Mouse (Mus musculus) cerebellum, postnatal 10 days (tissue): ENCODE results near the gene Gm6993.

Experiments
- DNase-seq, 2 experiments: peaks; one replicate each; pipeline ENCODE4 v3.0.0; 2021; ENCODE audit warnings: mixed read lengths in 2 of 2

The Gm6993 gene

DNA sequence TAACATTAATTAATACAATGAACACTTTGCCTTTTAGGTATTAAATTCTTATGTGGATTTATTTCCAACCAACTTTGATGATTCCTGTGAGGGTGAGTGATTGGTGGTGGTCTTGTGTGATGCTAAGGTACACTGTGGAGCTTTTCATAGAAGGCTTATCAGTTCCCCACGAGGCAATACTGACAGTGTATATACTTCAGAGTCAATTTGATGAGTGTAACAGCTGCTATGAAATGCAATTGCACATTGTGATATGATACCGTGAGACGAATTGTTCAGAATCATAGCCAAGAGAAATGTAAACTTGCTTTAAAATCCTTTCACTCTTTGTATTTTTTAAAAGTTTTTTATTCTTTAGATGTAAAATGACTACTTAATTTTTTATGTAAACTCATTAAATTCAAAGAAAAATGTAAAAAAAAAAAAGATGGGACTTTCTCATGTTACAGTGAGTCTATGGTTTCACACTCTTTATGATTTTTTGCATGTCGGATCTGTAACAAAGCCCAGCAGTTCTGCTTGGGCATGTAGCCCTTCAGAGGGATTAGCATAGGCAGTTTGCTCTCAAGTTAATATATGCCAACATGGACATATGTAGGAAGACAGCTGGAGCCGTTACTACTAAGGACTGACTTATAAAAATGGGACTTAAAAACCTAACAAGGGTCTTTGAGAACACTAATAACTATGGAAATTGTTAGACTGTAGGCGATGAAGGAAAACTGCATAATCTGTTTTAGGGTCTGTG lies 1.2 kb downstream of the Gm6993 start:
- DNase-seq = no peak

DNA sequence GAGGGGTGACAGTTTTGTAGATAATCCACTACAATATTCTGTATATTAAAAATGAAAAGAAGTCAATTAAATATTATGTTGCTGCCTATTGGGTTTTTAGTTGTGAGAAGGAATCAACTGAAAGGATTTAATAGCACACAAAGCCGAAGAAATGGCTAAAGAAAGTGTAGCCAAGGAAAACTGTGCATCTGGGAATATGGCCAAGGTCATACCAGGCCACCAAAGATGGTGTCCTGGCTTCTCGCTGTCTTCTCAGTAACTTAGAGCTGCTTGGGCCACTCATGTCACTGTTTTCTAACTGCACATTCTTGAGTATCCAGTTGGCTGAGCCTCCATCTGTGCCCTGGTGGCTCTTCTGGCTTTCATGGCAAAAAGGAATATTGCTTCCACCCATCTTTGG lies 3.4 kb downstream of the Gm6993 start:
- DNase-seq = peak; percentile 14 to 24

DNA sequence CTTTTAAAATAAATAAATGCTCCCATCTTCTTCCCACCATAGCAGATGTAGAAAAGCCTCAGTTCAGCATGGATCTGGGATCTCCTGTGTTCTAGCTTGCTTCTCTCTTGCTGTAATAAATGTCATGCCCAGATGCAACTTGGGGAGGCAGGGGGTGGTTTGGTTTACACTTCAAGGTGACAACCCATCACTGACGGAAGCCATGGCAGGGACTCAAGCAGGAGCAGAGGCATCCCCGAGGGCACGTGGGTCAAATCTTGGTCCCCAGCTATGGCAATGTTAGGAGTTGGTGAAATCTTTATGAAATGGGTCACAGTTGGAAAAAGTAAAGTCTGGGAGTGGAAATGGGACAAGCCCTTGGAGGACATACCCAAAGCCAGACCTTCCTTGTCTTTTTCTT lies 4.1 kb downstream of the Gm6993 start:
- no peak for DNase-seq

DNA sequence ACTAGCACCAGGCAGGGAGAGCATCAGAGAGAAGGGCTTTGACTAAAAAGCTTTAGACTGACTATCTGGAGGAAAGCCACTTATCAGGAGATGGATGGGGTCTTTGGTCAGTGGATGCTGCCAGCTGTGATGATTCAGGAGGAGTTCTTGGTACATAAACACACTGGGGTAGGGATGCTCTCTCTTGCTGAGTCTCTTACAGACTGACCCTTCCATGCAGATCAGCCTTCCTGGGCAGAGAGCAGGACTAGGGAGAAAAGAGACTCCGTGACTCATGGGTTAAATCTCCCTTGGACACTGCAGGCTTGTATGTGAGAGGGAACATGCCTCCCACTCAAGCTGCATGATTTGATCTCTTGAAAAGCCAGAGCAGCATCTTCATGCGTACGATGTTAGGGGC lies 5.6 kb downstream of the Gm6993 start:
- DNase-seq = no peak

DNA sequence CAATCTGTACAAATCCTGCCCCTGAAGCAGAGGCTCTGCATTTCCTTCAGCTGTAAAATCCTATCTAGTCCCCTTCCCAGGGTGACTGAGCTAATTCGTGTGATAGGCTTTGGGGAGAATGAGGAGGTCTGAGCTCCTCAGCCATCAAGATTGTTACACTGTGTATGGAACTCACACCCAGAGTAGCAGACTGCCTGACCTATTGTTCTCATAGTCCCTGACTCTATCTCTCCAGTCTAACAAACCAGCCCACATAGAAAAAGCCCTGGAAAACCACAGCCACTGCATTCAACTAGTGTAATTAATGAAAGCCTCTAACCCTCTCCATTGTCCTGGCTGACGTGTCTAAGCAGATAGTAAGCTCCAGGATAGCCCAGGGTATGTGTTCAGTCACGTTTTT lies 6.0 kb downstream of the Gm6993 start:
- DNase-seq = no peak

DNA sequence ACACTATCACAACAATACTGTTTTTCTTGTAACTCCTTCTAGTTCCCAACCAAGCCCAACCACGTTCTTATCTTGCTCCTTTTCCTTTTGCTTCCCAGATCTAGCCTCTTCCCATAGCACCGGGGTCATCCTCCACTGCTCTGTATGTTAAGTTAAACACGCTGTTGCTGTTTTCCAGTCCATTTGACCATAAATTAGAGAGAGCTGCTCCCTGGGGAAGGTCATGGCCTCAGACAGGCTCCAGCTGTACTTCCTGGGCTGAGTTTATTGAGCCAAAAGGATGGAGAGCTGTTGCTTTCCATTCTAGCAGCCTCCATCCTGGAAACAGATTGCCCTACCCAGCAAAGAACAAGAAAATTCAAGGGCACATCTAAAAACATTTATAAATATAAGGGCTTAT lies 7.6 kb downstream of the Gm6993 start:
- DNase-seq = no peak

DNA sequence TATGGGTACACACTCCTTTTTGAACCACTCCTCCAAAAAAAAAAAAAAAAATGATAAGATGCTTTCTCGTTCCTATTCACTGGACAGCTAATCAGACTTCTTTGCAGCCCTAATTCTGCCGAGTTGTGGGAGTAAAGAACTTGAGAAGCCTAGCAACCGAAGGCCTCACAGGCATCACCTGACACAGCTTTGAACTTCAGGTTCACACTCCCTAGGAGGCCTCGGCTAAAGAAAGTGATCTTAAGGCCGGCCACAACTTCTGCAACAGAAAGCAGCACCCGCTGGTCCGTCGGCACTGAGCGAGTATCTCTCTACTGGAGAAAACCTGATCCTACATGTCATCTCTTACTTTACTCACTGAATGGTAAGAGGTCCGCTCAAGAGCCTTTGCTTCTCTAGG lies 8.1 kb downstream of the Gm6993 start:
- DNase-seq = no peak

DNA sequence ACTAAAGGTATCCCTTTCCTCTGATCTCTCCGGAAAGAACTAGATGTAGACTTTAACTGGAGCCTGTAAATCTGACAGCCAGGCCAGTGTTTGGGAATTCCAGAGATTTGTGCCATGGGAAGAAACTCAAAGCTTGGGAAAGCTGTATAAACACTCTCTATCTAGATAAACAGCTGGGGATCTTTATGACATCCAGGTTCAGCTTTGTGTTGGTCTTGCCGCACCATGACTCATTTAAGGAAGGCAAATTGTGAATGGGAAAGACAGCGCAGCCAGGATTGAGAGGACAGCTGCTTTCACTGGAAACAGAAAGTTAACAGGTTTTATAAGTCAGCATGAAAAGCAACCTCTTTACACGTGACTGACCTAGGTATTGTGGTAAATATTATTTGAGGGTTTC lies 11.7 kb downstream of the Gm6993 start:
- no peak for DNase-seq

DNA sequence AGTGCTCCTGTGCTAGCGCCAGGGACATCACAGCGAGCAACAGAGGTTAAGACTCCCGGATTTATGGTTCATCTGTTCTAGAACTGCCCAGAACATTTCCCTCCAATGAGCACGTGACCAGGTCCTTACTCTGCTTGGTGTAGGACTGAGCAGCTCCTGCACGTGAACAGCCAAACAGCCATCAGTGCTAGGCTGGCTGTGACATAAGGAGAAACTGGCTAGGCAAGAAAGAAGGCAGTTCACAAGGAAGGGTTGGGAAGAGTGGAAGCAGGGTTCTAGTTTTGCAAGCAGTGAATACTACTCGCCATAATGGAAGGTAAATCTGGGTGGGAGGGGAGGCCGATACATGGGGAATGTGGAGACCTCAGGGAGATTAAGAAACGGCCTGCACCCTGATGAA lies 14.4 kb downstream of the Gm6993 start:
- DNase-seq = no peak

DNA sequence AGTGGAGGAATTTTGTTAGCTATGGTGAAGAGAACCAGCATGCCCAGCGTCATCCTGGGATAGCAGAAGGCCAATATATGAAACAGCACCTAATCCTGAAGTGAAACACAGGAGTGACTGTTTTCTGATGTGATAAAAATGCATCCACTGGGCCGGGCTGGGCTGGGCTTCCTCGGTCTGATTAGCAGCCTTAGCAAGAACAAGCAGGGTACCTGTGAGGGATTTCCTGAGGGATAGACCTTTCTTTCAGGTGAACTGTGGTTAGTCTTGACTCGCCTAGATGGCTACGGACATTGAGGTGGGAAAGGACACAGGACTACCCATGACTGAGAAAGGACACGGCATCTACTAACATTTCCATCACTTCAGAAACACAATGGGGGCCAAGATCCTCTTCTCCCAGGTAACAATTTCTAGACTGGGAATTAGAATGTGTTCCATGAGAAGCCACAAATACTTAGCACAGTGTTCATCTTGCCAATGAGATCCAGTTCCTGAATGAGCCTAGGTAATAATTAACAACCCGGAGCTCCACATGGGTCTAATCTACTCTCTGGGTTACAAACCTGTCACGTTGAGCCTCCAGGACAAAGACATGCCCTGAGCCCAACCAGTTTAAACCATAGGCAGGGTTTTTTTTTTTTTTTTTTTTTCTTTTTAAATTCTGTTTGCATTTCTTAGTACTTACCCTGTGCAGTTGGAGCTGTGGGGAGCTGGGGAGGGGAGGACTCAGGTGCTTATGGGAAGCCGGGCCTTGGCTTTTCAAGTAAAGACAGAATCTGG lies 15.7 kb downstream of the Gm6993 start:
- no peak for DNase-seq

DNA sequence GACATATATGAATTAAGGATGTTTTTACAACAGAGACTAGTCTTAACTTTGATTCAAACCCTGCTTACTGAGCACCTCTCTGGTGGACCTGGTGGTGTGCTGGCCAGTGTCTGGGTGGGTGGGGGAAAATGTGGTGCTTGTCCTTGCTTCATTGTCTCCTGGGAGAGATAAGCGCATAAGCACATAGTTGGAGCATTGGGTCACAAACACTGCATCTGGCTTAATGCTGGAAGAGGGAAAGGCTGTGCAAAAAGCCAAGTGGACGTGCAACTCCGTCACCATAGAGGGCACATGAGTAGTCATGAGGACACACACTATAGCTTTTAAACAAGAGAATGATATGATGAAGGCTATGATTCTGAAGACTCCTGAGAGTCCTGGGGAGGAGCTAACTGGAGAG lies 21.3 kb downstream of the Gm6993 start:
- DNase-seq = no peak

DNA sequence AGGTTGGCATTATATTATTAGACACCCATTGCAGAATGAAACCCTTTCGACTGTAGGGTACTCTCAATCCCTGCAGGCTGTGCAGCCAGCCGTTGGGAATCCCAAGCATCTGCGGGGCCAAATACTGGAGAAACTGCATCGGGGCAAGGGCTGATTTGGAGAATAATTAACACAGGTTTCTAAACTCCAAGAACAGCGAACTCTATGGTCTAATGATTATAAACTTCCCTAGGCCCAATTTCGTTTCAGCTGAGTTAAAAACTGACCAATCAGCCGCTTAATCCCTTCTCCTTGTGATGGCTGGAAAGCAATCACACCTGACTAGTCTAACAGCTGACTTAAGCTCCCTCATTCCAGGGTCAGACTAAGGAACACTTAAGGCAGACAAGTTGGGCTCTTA lies 23.4 kb downstream of the Gm6993 start:
- DNase-seq = no peak

DNA sequence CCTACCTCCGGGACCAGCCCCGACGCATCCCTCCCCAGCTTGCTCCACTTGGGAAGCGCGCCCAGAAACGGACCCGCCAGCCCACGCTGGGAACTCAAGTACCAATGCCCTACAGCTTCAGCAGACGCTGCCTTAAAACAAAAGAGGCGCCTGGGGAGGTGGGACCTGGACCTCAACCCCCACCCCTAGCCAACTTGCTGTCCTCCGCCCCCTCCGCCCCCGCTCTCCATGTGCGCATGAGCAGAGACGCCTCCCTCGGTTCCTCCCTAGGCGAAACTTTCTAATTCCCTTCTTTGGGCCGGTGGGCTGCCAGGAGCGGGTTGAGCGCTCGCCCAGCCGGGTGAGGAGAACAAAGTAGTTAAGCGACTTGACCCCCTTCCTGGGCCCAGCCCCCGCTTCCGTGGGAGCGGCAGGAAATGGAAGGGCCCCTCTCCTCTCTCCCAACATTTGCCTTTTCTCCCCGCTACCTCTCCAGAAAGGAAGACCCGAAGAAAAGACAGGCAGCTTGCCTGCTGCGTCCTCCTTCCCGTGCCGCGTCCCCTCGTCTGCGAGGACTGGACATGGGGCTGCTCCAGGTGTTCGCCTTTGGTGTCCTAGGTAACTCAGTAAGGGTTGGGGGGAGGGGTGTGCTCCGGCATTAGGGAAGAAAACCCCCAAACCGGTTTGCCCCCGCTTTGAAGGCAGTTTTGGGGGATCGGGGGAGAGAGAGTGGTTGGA lies 24.6 kb downstream of the Gm6993 start, which contains the start of gene Lamb1:
TSS of gene Lamb1 (plus strand) at position 230 of the 717 bp plus-strand sequence.
- DNase-seq = peak; percentile 57 to 76

DNA sequence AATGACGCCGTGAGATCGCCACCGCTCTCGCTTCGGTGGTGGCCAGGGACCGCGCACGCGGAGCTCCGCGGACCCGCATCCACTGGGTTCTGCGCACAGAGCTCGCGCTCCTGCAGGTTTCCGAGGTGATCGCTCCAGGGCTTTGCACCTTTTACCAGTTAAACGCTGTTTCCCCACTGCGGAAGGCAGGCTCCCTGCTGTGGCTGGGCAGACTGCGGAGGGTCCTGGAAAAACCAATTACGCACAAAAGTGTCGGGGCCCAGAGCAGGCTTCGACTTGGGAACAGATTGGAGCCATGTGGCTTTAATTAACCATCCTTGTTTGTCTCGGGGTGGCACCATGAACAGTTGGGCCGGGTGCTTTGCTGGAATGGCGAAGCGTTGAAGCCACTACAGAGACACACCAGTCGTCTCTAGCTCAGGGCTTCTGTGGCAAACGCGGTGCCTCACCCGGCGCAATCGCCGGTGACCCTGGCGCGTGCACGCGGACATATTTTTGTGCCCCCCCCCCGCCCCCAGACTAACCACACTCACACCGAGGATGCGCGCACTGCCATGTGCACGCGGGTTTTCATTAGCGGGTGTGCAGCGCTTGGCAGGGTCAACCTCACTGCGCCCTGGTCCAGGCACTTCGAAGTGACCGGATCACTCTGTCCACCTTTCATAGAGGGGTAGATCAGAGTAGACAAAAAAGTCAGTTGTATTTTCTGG lies 25.3 kb downstream of the Gm6993 start:
- peak; percentile 56 to 63 for DNase-seq

DNA sequence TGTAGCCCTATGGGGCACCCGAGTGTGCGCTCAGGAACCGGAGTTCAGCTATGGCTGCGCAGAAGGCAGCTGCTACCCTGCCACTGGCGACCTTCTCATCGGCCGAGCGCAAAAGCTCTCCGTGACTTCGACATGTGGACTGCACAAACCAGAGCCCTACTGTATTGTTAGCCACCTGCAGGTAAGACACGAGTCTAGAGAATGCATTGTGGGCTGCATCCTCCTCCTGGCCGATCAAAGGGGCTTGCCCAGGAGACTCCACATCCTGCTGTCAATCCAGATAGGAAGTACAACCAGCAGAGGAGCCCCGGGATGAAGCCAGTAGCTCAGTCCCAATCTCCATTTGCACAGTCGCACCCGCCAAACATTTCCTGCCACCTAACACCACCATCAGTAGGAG lies 26.1 kb downstream of the Gm6993 start:
- peak; percentile 22 to 26 for DNase-seq

DNA sequence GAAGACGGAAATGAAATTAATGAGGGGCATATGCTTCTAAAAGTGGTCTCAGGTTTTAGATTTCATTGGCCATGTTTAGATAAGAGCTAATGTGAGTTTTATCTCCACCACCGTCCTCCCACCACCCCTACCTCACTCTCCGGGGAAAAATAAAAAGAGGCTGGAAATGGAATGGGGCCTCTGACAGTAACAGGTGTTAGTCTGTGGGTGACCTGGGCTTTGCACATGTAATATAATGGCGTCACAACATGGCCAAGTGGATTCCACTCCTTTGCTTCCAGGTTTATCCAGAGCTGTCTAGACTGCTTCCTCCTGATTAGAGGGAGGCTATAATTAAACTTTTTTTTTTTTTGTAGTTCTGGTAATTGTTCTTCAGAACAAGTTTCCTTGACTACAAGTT lies 26.8 kb downstream of the Gm6993 start:
- DNase-seq = no peak

DNA sequence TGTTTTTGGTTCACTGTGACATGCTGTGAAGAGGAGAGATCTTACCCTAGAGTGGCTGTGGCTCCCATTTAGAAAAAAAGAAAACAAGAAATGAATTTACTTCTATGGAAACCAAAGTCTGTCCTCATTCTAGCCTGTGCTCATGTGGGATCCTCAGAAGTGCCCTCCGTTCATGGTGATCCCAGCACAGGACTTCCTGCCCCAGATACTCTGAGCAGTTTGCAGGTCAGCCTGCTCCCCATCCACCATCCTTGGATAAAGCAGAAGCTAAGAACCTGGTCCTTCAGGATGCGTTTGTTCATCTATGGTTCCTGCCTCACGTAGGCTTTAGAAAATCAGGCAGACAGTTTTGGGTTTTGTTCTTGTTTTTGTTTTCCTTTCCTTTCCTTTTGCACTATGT lies 27.7 kb downstream of the Gm6993 start:
- no peak for DNase-seq

DNA sequence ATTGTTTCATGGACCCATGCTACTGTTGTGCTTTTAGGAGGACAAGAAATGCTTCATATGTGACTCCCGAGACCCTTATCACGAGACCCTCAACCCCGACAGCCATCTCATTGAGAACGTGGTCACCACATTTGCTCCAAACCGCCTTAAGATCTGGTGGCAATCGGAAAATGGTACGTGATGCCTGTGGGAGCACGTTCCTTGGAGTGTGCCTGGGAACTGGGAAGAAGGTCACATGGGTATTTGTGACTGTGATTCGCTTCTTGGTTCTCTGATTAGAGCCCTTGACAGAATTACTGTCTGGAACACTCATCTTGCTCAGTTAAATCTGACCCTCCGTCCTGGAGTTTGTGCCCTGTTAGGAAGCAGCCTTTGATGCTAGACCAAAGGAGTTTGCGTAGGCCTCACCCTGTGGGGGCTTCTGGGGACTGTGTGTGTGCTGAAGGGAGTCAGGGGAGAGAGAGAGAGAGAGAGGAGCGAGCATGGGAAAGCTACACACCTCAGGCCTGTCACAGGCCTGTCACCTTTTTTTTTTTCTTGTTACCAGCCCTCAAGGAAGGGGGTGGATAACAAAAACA lies 28.5 kb downstream of the Gm6993 start:
- no peak for DNase-seq

DNA sequence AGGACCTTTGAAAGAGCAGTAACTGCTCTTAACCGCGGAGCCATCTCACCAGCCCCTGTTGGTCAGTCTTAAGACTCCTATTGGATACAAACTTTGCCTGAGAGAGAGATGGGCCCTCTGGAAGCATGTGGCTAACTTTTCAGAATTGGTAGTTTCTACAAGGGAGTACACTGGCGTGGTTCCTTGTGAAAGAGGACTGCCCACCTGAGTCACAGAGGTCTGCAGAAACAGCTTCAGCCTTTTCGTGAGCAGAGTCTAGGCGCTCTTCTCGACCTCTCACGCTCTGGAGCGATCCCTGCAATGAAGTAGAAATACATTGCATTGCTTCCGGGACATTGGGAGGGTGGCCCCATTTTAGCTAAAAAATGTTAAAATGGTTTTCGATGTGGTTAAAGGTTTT lies 29.8 kb downstream of the Gm6993 start:
- no peak for DNase-seq

DNA sequence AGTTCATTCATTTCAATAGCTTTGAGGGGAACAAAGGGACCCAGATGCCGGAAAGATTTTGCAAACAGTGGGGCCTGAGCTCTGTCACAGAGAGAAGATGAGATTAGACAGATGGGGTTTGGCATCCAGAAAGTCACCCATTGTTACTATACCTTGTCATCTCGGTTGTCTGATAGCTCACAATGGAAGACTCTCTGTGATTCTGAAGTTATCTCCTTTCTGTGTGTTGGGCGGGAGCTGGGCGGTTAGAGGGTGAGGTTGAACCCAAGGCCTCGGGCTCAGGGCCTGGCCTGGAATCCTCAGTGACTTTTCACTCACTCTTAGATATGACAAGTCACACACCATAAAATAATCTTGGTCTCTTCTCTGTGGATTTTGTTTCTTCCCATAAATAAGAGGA lies 30.2 kb downstream of the Gm6993 start:
- no peak for DNase-seq

DNA sequence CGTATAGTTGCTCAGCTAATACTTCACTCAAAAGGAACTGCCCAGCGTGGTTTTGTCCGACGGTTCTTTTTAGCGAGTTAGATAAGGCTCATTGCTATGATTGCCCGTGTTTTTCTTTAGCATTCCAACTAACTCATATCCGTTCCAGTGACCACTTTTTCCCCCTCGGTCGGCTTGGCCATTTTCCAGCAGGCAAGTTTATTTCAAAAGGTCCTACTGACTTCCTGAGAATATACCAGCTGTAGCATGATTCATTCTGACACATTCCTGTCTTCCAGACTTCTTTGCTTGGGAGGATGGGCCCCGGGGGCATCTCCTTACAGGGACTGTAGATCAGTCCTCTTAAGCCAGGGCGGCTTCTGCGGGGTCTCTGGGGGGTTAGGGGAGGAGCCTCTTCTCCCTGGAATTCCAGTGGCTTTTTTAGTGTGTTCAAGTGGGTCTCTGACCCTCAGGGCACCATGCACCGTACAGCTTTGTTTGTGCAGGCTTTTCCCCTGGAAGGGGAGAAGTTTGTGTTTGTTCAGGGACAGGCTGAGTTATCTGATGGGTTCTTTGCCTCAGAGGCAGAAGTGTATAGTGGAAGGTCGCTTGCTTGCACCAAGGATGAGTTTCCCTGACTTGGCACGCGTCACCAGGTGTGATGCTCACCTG lies 30.9 kb downstream of the Gm6993 start:
- DNase-seq = peak in 1 of 2 experiments; percentile 13
